Mouse (Mus musculus) limb, embryonic 14.5 days (tissue): ENCODE measurements at regions not wholly inside any gene's neighbourhood (a gene's known extent, or its start where the extent isn't known, plus 50 kb on each side); places are given as distances from the start of the nearest gene placed in this dataset.

Experiments
- ATAC-seq: fragments of 200-750 bp; cut with Nextera tagmentation; 2 replicates; pipeline ENCODE4 v1.8.0; 2017; ENCODE audit warnings: low read depth, moderate number of reproducible peaks, moderate TSS enrichment; ENCODE audit not compliant: low FRiP score
- DNase-seq: peaks from one replicate; pipeline ENCODE4 v3.0.0-alpha.2; 2015; ENCODE audit warnings: low spot score
- H3K27ac ChIP-seq: fragments of 300-500 bp; sonication (generic); replicated peaks from 2 replicates; pipeline ENCODE4 v1.5.1; 2014; ENCODE audit warnings: low read depth, mild to moderate bottlenecking, low read length, moderate library complexity, mixed read lengths
- H3K27me3 ChIP-seq: fragments of 300-500 bp; sonication (generic); 2 replicates; pipeline ENCODE4 v1.6.1; 2014; ENCODE audit warnings: low read length, mixed read lengths; ENCODE audit not compliant: control insufficient read depth, insufficient read depth
- H3K36me3 ChIP-seq: fragments of 300-500 bp; sonication (generic); 2 replicates; pipeline ENCODE4 v1.6.1; 2014; ENCODE audit warnings: mild to moderate bottlenecking, low read length, moderate library complexity, mixed read lengths; ENCODE audit not compliant: control insufficient read depth, insufficient read depth
- H3K4me1 ChIP-seq: fragments of 300-500 bp; sonication (generic); 2 replicates; pipeline ENCODE4 v1.6.1; 2014; ENCODE audit warnings: antibody characterized with exemption, low read length, mixed read lengths; ENCODE audit not compliant: control insufficient read depth, insufficient read depth
- H3K4me2 ChIP-seq: fragments of 300-500 bp; sonication (generic); replicated peaks from 2 replicates; pipeline ENCODE4 v1.6.1; 2014; ENCODE audit warnings: low read depth, mild to moderate bottlenecking, low read length, moderate library complexity; ENCODE audit not compliant: severe bottlenecking
- H3K4me3 ChIP-seq: fragments of 300-500 bp; sonication (generic); replicated peaks from 2 replicates; pipeline ENCODE4 v1.5.1; 2014; ENCODE audit warnings: low read length
- H3K9ac ChIP-seq: fragments of 300-500 bp; sonication (generic); 2 replicates; pipeline ENCODE4 v1.6.1; 2014; ENCODE audit warnings: mild to moderate bottlenecking, low read depth, low read length, moderate library complexity; ENCODE audit not compliant: severe bottlenecking
- H3K9me3 ChIP-seq: fragments of 300-500 bp; sonication (generic); 2 replicates; pipeline ENCODE4 v1.6.1; 2016; ENCODE audit warnings: low read length; ENCODE audit not compliant: control insufficient read depth
- POLR2A ChIP-seq: fragments of 200-500 bp; IDR thresholded peaks from 2 replicates; pipeline ENCODE4 v1.8.0; 2012; ENCODE audit warnings: inconsistent platforms, mild to moderate bottlenecking, moderate library complexity, borderline replicate concordance; ENCODE audit not compliant: insufficient read depth, insufficient read length; ENCODE audit errors: extremely low read depth
- WGBS: fragments of 180-500 bp; shearing (Covaris S2); extraction: QIAGEN DNeasy Blood & Tissue Kit; methylation state at CpG from one replicate; pipeline ENCODE4 v1.1.7; 2014; 5-methylcytosine and 5-hydroxymethylcytosine counted together

GRCm38 (mm10) chr10:99568424-99568823 lies 191.0 kb downstream of the Csl start:
- Histone ChIP-seq H3K4me3 (no peak overlapping the region), H3K27ac (no peak overlapping the region), H3K27me3 (no peaks in the 10 kb centered on the region), H3K4me2 (no peak overlapping the region), H3K36me3 (no peaks in the 10 kb centered on the region), H3K4me1 (no peaks in the 10 kb centered on the region), H3K9ac (no peak overlapping the region), H3K9me3 (no peaks in the 10 kb centered on the region)
- TF ChIP-seq POLR2A = no peak
- DNase-seq (no peak), ATAC-seq (no peak)
- 81% methylated on average over 5 of the region's 5 CpGs for WGBS

DNA sequence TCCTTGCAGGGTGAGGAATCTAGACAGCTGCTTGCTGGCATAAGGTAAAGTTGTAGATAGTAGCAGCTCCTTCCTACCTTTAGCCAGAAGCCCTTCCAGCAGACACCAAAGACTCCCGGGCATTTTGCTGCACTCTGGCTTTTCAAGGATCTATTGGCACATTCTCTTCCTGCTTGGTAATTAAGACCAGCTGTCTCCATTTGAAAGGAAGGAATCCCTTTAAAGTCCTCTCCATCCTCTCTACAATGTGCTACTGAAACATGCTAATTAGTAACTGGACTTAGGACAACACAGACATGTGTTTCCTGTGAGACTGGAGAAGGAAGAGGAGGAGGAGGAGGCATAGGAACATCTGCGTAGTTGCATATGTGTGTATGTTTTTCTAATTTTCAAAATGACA lies 189.3 kb downstream of the Csl start:
- H3K4me1 ChIP-seq = no peaks in the 10 kb centered on the region
- H3K27ac ChIP-seq = no peak overlapping the region
- no peaks in the 10 kb centered on the region for H3K9me3 ChIP-seq
- TF ChIP-seq POLR2A = no peak
- H3K36me3 ChIP-seq = no peaks in the 10 kb centered on the region
- 9% methylated on average over 2 of the region's 2 CpGs for WGBS
- no peaks in the 10 kb centered on the region for H3K27me3 ChIP-seq
- H3K4me3 ChIP-seq = no peak overlapping the region
- H3K9ac ChIP-seq = no peak overlapping the region
- H3K4me2 ChIP-seq = no peak overlapping the region
- ATAC-seq (no peak), DNase-seq (no peak)

DNA sequence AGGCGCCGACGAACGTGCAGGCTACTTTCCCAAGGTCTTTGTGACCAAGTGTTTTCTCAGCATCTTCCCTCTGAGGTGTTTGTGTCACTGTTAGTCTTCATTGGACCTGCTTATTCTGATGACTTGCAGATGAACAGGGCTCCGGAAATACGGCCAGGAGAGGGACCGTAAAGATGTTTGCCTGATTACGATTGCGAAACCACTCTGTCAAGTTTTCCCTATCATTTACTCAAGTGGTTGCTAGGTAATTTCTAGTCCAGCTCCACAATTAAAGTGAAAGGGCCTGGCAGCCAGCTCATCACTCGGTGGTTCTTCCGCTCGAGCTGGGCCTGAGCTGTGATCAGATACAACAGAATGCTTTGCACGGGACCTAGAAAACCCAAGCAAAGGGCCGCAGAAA lies 185.5 kb downstream of the Csl start:
- Histone ChIP-seq H3K27me3 (no peaks in the 10 kb centered on the region), H3K9me3 (no peaks in the 10 kb centered on the region), H3K4me3 (no peak overlapping the region), H3K9ac (no peak overlapping the region), H3K36me3 (no peaks in the 10 kb centered on the region), H3K4me1 (no peaks in the 10 kb centered on the region), H3K27ac (no peak overlapping the region), H3K4me2 (no peak overlapping the region)
- no peak for TF ChIP-seq POLR2A
- no peak for ATAC-seq
- no peak for DNase-seq
- WGBS = 68% methylated on average over 14 of the region's 14 CpGs

GRCm38 (mm10) chr10:99575294-99575693 lies 184.2 kb downstream of the Csl start:
- no peak overlapping the region for H3K9ac ChIP-seq
- no peak overlapping the region for H3K4me3 ChIP-seq
- H3K4me1 ChIP-seq = no peaks in the 10 kb centered on the region
- ATAC-seq (no peak), DNase-seq (no peak)
- H3K4me2 ChIP-seq = no peak overlapping the region
- TF ChIP-seq POLR2A = no peak
- no peaks in the 10 kb centered on the region for H3K36me3 ChIP-seq
- WGBS = 82% methylated on average over 7 of the region's 7 CpGs
- H3K27me3 ChIP-seq = no peaks in the 10 kb centered on the region
- H3K9me3 ChIP-seq = no peaks in the 10 kb centered on the region
- no peak overlapping the region for H3K27ac ChIP-seq

GRCm38 (mm10) chr10:99576301-99576700 lies 183.2 kb downstream of the Csl start:
- Histone ChIP-seq H3K27ac (no peak overlapping the region), H3K4me2 (no peak overlapping the region), H3K4me1 (no peaks in the 10 kb centered on the region), H3K9me3 (no peaks in the 10 kb centered on the region), H3K4me3 (no peak overlapping the region), H3K27me3 (no peaks in the 10 kb centered on the region), H3K36me3 (no peaks in the 10 kb centered on the region), H3K9ac (no peak overlapping the region)
- WGBS = 74% methylated on average over 5 of the region's 5 CpGs
- no peak for TF ChIP-seq POLR2A
- ATAC-seq (no peak), DNase-seq (no peak)

GRCm38 (mm10) chr10:99577041-99577681 lies 182.3 kb downstream of the Csl start:
- H3K9me3 ChIP-seq = no peaks in the 10 kb centered on the region
- ATAC-seq = peak; percentile 66
- H3K27ac ChIP-seq = no peak overlapping the region
- H3K27me3 ChIP-seq = no peaks in the 10 kb centered on the region
- H3K4me3 ChIP-seq = no peak overlapping the region
- H3K4me2 ChIP-seq = no peak overlapping the region
- TF ChIP-seq POLR2A = no peak
- no peaks in the 10 kb centered on the region for H3K4me1 ChIP-seq
- 9% methylated on average over 12 of the region's 12 CpGs for WGBS
- peak; percentile 84 for DNase-seq
- no peak overlapping the region for H3K9ac ChIP-seq
- no peaks in the 10 kb centered on the region for H3K36me3 ChIP-seq
